Mouse (Mus musculus) Patski (cell line): ENCODE results near the gene Taf5. TPM values are rescaled to one million over a fixed set of nuclear protein-coding genes. Genes with fewer than 3 reads are reported as not detected.

ENCODE experiments used
- ATAC-seq: fragments of 100-300 bp; one replicate; pipeline ENCODE4 v1.8.0; 2021
- CTCF ChIA-PET: fragments of 350-600 bp; sonication (Branson Sonifier 250); formaldehyde crosslinking; loops from one replicate; lab custom pipeline; 2022; ENCODE audit warnings: inconsistent platforms; lab: Charles Lee
- POLR2A ChIA-PET: fragments of 350-600 bp; sonication (Branson Sonifier 250); formaldehyde crosslinking; loops from one replicate; lab custom pipeline; 2022; ENCODE audit warnings: antibody characterized with exemption, inconsistent platforms; lab: Charles Lee
- DNase-seq: peaks from one replicate; pipeline ENCODE4 v3.0.0-alpha.2; 2011; ENCODE audit warnings: low read depth, low spot score
- H3K27me3 ChIP-seq: fragments of 371-371 bp; one replicate; pipeline ENCODE4 v1.5.1; 2021
- CTCF ChIP-seq: fragments of 100-300 bp; IDR thresholded peaks from one replicate; pipeline ENCODE4 v1.5.1; 2021
- in situ Hi-C: fragments of 300-500 bp; cut with MboI; formaldehyde crosslinking; loops from 3 replicates; pipeline ENCODE4 v1.11.1; 2018; ENCODE audit warnings: low pct_unique_long_range_greater_than_20kb, mixed read lengths
- polyA plus RNA-seq: library from polyadenylated mRNA; unstranded; gene quantifications from one replicate; pipeline ENCODE4 v1.2.3, GENCODE M21; 2021

Gene Taf5
- polyA plus RNA-seq, 1 experiment from 2014 or later: 4.1 TPM

DNA sequence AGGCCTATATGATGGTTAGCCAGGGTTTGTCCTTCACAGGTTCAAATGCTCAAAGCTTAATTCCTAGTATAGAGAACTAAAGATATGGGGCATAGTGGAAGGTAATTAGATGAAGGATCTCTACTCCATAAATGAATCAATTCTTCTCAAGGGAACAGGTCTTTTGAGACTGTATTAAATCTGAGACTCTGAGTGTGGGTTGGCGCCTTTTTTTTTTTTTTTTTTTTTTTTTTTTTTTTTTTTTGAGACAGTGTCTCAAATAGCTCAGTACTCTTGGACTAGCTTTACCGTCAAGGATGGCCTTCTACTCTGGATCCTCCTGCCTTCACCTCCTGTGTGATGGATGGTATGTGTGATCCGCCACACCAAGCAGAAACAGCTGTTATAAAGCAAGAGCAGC, 30.9 kb upstream of the Taf5 start:
- H3K27me3 ChIP-seq: no peaks in the 10 kb centered on the region
- TF ChIP-seq CTCF: no peak
- in situ Hi-C loops: no loop called here
- DNase-seq: no peak
- POLR2A ChIA-PET: interaction anchor here (0.6 to 1.0 kb wide), 3 partner anchors 13 to 289 kb away, joined by 5 to 10 read pairs (median 8); no protein-coding TSS in a partner anchor
- ATAC-seq: no peak
- CTCF ChIA-PET: interaction anchor here (1.5 kb wide), 1 partner anchor 11 kb away, joined by 3 read pairs; no protein-coding TSS in a partner anchor

DNA sequence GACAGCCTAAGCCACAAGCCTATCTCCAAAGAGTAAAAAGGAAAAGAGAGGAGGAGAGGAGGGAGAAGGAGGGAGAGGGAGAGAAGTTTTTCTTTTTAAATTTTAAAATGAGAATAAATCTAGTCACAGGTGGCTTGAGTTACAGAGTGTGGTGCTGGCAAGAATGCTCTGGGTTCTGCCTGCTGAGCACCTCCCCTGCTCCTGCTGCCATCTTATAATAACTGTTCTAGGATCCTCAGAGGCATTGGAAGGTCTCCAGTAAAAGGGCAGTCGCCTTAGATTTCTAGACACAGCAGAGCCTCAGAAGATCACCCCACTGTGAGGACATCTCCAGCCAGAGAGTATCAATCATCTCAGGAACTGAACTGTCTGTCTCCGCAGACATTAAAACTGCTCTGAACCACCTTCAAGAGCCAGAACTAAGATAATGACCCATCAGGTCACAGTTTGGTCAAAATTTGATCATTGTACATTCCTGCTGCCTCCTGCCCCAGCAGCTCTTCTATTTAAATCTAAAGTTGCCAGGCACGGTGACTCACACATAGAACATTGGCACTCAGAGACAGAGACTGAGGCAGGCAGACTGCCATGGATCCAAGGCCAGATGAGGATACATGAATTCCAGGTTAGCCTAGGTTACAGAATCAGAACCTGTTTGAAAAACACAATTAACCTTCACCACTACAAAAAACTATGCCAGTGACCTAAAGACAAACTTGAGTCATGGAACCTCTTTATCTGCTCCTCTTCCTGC, 26.6 kb upstream of the Taf5 start:
- ChIA-PET CTCF (interaction anchor here (0.7 to 1.2 kb wide), 3 partner anchors 161 to 453 kb away, joined by 3 read pairs; no protein-coding TSS in a partner anchor), POLR2A (no interaction called here)
- no peak for TF ChIP-seq CTCF
- DNase-seq (no peak), ATAC-seq (no peak)
- H3K27me3 ChIP-seq: no peaks in the 10 kb centered on the region
- in situ Hi-C loops: no loop called here

DNA sequence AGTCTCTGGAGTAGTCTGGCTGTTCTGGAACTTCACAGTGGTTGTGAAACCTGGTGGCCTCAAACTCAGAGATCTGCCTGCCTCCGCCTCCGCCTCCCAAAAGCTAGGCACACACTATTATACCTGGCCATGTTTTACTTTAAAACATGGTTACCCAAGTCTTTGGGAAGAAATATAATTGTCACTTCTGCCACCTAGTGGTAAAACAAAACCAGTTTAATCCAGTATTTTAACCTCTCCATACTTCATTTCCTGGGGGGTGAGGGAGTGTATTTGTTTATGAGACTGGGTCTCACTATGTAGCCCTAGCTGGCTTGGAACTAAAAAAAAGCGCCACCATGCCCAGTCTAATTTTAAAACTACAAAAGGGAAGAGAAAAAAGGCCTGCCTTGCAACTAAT, 23.9 kb upstream of the Taf5 start:
- TF ChIP-seq CTCF: peak; percentile 62
- ChIA-PET CTCF (interaction anchor here (0.8 to 1.7 kb wide), 6 partner anchors 8 to 283 kb away, joined by 3 to 4 read pairs (median 3); partner anchors contain the start of gene Cnnm2), POLR2A (no interaction called here)
- DNase-seq: no peak
- H3K27me3 ChIP-seq: no peaks in the 10 kb centered on the region
- no peak for ATAC-seq
- in situ Hi-C loops: no loop called here

DNA sequence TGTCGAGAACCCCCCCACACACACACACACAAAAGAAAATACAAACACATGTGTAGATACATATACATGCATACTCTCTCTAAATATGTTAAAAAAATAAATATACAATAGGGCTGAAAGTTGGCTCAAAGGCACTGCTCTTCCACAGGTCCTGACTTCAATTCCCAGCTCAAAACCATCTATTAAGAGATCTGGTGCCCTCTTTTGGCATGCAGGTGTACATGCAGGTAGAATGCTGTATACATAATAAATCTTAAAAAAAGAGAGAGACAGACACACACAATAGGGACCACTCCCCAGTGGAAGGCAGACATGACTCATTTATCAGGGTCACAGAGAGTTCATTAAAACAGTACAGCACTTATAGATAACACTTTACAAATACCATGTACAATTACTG, 21.2 kb upstream of the Taf5 start:
- POLR2A ChIA-PET: interaction anchor here (0.7 kb wide), 1 partner anchor 555 kb away, joined by 3 read pairs; no protein-coding TSS in a partner anchor
- ATAC-seq: no peak
- TF ChIP-seq CTCF: no peak
- in situ Hi-C loops: no loop called here
- DNase-seq: no peak
- H3K27me3 ChIP-seq: no peaks in the 10 kb centered on the region
- CTCF ChIA-PET: interaction anchor here (0.9 kb wide), 1 partner anchor 177 kb away, joined by 3 read pairs; no protein-coding TSS in a partner anchor

DNA sequence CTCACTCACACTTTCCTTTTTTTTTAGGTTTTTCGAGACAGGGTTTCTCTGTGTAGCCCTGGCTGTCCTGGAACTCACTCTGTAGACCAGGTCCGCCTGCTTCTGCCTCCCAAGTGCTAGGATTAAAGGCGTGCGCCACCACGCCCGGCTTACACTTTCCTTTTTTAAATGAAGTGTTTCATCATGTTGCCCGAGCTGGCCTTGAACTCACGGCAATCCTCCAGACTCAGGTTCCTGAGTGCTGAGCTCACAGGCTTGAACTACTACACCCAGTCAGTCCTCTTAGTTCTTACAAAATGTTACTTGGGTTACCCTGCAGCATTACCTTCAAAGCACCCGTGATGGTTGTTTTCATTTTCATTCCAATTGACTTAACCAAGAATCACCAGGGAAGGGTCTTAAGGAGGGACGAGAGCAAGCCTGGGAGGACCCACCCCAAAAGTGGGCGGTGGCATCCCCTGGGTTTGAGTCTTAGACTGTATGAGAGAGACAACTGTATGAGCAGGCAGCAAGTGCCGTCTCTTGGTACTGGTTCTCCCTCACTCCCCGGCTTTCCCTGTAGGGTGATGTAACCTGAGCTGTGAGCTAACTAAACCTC, 20.2 kb upstream of the Taf5 start:
- no peak for ATAC-seq
- POLR2A ChIA-PET: interaction anchor here (0.6 kb wide), 1 partner anchor 56 kb away, joined by 4 read pairs; no protein-coding TSS in a partner anchor
- no peak for DNase-seq

DNA sequence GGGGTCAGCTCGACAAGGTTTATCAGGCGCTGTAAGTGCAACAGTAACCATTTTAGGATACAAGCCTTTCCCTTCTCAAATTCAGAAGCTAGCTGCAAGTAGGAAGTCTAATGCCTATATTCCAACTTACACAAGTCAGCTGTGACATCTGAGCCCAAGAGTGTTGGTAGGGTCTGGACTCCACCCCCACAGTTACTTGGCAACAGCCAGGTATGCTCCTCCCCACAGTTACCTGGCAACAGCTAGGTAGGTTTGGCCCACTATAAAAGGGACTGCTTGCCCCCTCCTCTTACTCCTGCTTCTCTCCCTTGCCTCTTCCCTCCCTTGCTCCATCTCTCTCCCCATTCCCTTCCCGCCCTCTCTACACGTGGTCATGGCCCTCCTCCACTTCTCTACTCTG, 18.5 kb upstream of the Taf5 start:
- no peaks in the 10 kb centered on the region for H3K27me3 ChIP-seq
- ATAC-seq (no peak), DNase-seq (no peak)
- ChIA-PET POLR2A (no interaction called here), CTCF (no interaction called here)
- TF ChIP-seq CTCF: no peak
- in situ Hi-C loops: no loop called here

More for the DNA sequence above, 20.2 kb upstream of the Taf5 start:
- no peaks in the 10 kb centered on the region for H3K27me3 ChIP-seq
- no peak for TF ChIP-seq CTCF
- in situ Hi-C loops: no loop called here
- CTCF ChIA-PET: no interaction called here

DNA sequence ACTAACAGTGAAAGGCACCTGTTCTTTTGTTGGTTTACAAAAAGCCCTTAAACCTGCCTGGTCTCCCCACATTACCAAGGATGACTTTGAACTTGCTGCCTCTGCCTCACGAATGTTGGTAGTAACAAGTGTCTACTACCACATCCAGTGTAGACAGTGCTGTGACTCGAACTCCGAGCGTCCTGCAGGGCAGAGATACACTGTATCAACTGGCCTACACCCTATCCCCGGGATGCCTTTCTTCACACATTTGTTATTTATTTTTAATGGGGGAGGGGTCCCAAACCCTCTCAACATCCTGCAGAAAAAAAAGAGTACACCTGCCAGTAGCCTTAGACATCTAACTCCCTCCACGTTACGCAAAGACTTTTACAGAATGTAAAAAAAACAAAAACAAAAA, 17.7 kb upstream of the Taf5 start:
- ATAC-seq: no peak
- ChIA-PET POLR2A (no interaction called here), CTCF (no interaction called here)
- in situ Hi-C loops: no loop called here
- no peak for TF ChIP-seq CTCF
- H3K27me3 ChIP-seq: no peaks in the 10 kb centered on the region
- no peak for DNase-seq

DNA sequence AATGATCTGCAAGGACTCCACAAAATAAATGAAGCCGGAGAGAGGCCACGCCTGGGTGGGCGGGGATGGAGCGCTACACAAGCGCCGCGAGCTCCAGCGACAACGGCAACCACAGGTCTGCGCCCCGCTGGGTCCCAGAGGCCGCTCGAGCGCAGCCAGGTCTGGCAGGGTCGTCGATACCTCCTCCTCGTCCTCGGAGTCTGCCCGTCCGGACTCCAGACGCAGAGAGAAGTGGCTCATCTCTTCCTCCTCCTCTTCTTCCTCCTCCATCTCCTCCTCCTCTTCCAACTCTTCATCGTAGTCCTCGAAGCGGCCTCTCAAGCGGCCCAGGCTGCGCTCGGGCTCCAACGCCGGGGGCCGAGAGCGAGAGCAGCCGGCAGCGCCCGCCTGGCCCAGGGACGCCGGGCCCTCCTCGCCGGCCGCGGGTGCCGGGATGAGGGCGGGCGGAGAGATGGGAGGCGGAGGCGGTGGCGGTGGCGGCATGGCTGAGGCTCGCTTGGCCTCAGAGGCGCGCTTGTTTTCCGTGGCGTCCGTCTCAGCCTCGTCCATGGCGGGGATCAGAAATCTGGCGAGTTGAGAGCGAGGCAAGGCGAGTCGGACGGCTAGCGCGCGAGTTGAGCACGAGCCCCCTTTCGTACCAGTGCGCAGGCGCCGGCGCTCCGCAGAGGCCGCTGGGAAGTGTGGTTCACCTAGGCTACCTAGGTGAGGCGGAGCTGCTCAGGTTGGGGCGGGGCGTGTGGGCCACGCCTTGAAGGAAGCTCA, 17.1 kb upstream of the Taf5 start, which contains the start of gene Pcgf6:
TSS of gene Pcgf6 (minus strand) at position 636 of the 762 bp plus-strand sequence.
- in situ Hi-C loops: no loop called here
- DNase-seq (no peak), ATAC-seq (peak; percentile 85)
- H3K27me3 ChIP-seq: no peaks in the 10 kb centered on the region
- no peak for TF ChIP-seq CTCF
- CTCF ChIA-PET: no interaction called here
- POLR2A ChIA-PET: interaction anchor here (1.0 to 1.7 kb wide), 2 partner anchors 16 to 18 kb away, joined by 4 to 9 read pairs; partner anchors contain the start of gene Taf5

DNA sequence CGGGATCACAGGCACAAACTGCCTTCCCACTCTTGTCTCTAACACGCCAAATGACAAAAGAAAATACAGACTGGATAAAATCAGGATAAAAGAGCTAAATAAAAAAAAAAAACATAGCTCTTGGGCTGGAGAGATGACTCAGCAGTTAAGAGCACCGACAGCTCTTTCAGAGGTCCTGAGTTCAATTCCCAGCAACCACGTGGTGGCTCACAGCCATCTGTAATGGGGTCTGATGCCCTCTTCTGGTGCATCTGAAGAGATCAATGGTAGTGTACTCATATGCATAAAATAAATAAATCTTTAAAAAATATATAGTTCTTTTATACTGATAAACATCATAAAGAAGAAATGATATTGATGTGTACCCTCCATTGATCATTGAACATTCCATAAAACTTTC, 14.6 kb upstream of the Taf5 start:
- TF ChIP-seq CTCF: no peak
- ATAC-seq (no peak), DNase-seq (no peak)
- H3K27me3 ChIP-seq: peaks cover 5% of the 10 kb centered on the region
- in situ Hi-C loops: no loop called here
- ChIA-PET POLR2A (interaction anchor here (0.6 kb wide), 1 partner anchor 70 kb away, joined by 4 read pairs; no protein-coding TSS in a partner anchor), CTCF (interaction anchor here (1.3 kb wide), 1 partner anchor 9 kb away, joined by 4 read pairs; no protein-coding TSS in a partner anchor)

DNA sequence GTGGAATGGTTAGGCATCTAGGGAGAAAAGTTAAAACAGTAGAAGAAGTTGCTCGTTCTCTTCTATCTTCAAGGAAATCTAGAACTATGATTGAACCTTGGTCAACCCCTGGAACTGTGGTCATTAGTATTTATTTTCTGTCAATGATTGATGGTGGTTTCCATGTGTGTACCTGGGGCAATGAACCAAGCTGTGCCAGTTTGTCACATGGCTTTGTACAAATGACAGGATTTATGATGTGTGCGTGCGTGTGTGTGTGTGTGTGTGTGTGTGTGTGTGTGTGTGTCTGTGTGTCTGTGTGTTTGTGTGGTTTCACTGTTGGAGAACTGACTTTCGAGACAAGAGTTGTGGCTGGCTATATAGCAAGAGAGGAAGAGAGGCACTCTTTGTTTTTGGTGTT, 14.1 kb upstream of the Taf5 start:
- no peak for DNase-seq
- ChIA-PET POLR2A (interaction anchor here (0.6 to 0.7 kb wide), 2 partner anchors 8 to 70 kb away, joined by 3 to 4 read pairs; no protein-coding TSS in a partner anchor), CTCF (interaction anchor here (1.3 to 1.8 kb wide), 2 partner anchors 9 to 12 kb away, joined by 4 read pairs; no protein-coding TSS in a partner anchor)
- in situ Hi-C loops: no loop called here
- TF ChIP-seq CTCF: no peak
- no peak for ATAC-seq
- H3K27me3 ChIP-seq: peaks cover 6% of the 10 kb centered on the region
